Mouse (Mus musculus): ENCODE measurements at regions not wholly inside any gene's neighbourhood (a gene's known extent, or its start where the extent isn't known, plus 50 kb on each side); places are given as distances from the start of the nearest gene placed in this dataset.
A peak's percentile ranks its signal among the peaks of the same experiment; 100 is the strongest.

DNA sequence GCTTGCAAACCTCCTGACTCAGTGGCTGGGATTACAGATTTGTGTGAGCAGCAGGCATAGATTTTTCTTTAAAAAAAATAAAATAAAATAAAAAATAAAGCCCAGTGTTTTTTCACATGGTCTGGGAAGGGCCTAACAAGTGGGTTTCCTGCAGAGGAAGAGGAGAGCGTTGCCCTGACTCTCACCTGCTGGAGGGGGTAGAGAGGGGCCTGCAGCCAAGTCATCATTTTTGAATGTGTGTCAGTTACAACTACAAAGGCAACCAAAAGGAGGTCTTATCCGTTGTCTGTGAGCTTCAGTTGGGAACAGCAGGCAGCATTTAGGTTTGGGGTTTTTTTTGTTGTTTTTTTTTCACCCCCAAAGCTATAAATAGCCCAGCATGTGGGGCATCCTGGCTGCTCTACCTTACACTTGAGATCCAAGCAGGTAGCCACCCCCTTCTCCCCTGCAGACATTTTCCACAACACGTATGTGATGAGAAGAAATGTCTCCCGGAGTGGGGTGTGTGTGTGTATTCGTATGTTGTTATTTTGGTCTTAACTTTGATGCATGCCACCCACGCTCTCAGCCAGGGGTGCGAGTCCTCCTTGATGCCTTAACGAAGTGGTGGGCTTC, 285.7 kb upstream of the 4930412O13Rik start:
- DNase-seq: no peak

DNA sequence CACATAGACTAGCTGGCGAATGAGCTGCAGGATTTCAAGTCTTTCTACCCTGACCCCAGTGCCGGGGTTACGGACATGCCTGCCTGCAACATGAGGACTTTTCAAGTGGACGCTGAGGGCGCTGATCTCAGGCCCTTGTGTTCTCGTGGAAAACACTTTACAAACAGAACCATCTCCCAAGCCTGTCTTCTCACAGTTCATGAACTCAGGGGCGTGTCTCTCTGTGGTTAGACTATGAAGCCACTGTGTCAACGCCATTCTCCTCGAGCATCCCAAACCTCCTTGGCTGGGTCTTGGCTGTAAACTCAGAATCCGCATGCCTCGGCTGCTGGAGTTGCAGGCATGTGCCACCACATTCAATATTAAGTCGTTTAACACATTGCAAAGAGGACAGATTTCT, 284.9 kb upstream of the 4930412O13Rik start:
- DNase-seq: no peak

DNA sequence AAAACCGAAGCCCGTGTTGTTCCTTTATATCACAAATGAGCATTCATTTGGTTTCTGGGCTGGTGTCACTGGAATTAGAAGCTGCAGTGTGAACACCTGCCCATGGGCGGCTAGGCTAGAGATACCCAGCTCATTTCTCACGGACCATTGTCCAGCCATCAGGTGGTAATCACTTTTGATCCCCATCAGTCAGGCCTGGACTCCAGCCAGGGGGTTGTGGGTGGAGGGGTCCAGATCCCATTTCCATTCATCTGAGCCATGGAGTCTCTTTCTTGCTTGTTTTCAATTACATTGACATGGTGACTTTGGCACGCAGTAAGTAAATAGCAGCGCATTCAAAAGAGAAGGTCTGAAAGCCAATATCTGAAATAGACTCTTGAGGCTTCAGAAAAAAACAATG, 276.1 kb upstream of the 4930412O13Rik start:
- no peak for DNase-seq

DNA sequence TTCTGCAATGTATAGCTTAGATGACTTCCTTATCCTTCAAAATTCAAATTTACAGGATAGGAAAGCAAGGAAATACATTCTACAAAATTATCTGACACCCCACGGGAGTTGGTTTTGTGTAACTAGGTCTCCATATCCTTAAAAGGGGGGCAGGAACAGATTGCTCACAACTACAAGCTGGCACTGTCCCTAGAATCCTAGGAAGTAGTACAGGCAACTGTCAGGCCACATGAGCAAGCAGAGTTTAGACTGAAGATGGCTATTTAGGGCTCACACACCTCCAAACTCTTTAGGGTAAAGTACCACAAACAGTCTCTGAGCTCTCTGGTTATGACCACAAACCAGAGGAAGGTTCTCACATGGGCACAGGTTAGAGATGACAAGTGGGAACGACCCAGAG, 273.5 kb upstream of the 4930412O13Rik start:
- no peak for DNase-seq

DNA sequence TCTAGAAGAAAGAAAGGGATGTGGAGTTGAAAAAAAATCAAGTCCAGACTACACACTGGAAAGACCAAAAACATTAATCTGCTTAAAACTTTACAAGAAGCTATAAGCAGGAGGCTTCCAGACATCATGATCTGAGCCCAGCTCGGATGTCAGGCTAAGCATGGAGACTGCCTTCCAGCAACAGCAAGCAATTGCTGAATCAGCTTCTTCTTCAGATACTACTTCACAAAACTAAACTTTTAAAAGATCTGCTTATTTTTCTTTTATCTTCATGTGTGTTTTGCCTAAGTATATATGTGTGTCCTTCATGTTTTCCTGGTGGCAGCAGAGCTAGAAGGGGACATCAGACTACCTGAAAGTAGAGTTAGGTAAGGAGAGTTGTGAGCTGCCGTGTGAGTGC, 266.6 kb upstream of the 4930412O13Rik start:
- DNase-seq: no peak

DNA sequence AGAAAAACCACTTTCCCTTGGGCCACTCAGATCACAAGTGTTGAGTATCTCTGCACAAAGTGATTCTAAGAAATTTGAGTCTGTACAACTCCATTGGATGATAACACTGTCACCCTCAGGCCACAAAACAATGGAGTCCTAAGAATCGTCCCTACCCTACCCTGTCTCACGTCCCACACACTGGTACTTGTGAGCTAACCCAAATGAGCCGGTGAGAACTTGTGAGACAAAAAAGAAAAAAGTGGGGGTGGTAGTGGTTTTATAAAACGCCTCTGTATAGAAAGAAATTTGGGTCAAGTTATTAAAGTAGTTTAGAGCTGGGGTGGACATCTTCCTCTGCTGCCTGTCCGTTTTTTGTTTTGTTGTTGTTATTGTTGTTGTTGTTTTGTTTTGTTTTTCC, 264.8 kb upstream of the 4930412O13Rik start:
- no peak for DNase-seq

DNA sequence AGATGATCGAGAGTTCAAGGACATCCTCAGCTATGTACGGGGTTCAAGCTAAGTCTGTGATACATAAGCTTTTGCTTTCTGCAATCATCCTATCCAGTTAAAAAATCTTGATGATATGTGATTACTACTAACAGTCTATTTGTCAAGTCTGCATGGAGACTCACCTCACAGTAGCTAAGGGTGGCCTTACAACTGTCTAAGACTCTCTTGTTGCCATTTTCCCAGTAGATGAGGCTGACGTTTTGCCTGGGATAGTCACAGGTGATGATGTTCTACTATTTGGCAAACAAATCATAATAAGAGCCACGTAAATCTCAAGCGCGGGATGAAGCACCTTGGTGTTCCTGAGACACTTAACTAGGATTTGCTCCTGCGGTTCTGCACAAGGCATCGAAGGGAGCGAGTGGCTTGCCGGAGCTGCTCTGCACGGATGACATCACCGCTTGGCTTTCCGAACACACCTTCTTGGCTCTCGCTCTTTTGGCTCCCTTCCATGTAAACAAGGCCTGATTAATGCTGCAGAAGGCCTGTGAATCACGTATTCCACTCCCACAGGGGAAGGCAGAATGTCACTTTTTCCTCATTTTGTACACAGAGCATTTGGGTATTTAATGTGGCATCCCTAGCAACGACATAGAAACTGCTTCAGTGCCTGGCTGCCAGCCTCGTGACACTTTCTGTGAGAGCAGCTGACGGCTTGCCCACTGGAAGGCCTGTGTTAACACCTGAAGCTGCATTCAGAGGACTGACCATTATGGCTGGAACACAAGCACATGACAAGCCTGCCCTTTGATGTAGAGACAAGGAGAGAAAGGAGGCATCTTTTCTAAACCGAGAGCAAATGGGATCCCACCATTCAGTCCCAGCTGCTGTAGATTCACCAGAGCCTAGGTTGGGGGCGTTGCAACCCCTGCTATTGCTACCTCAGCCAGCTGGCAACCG, 260.5 kb upstream of the 4930412O13Rik start:
- DNase-seq: peak; percentile 84

DNA sequence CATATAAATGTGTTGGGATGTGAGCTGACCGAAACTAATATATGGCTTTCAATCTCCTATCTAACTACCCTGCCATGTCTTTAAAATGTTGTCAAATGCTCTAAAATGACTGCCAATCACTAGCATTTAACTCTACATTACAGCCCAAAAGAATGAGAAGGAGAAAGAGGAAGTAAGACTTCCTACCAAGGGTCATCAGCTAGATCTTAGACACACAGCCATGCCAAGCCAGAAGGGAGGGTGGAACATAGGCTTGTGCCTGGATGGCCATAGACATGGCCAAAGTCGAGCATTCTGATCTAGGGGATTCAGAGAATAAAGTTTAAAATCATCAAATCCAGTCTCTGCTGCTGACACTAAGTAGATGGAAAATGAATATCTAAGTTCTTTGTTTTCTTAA, 257.4 kb upstream of the 4930412O13Rik start:
- no peak for DNase-seq

DNA sequence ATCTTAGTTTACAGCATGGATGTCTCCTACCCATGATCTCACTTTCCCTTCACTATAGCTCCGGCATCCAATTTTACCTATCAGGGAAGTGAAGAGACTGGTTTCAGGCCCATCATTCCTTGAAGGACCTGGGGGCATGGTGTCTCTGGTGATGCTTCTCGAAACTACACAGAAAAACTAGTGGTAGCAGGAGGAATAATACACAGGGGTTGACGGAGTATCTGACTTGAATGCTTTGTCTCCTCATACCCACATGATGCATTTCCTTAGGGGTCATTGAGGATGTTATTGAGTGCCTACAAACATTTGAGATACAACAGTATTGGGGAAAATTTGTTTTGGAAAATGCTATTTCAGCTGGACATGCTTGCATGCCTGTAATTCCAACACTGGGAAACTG, 253.0 kb upstream of the 4930412O13Rik start:
- no peak for DNase-seq

DNA sequence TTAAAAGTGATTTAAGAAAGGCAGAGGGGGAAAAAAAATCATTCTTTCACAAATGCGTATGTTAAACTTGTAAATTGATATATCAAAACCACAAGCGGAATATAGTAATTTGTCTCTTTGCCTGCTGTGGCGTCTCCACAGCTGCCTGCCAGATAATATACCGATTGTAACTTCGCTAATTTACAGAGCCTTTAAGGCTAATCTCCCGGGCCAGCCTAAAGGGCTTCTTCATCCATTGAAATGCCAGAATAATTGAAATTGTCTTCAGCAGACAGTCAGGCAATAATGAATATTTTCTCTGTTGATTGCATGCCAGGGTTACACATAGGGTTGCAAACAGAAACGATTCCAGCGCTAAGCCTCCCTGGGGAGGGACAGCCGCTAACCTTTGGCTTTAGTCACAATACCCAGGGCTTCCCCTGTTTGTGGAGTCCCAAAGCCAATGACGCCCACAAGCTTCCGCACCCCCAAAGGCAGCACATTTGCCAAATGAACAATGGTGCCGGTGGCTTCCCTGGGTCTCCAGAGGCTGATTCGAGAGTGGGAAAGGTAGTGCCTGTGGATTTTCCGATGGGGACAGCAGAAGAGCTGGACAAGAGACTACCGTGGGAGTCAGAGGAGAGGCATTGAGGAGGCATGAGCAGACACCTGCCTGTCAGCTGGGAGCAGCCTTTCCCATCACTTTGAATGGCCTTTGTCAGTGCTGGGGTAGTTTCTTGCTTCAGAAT, 248.2 kb upstream of the 4930412O13Rik start:
- DNase-seq: peak in 1 of 2 experiments; percentile 4

DNA sequence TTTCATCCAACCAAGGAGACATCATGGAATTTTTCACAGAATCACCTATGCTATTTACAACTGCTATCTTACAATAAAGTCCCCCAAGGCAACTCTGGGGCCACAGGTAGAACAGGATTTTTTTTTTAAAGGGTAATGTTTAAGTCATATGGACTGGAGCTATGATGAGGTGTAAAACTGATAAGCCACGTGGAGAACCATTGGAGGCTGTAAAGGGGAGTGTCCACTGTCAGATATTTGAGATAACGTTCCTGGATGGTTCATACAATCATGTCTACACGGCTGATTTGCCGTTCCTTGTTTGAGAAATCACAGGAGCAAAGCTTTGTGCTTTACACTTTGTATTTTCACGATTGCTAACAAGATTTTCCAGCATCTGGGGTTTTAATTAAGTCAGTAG, 241.8 kb upstream of the 4930412O13Rik start:
- no peak for DNase-seq

DNA sequence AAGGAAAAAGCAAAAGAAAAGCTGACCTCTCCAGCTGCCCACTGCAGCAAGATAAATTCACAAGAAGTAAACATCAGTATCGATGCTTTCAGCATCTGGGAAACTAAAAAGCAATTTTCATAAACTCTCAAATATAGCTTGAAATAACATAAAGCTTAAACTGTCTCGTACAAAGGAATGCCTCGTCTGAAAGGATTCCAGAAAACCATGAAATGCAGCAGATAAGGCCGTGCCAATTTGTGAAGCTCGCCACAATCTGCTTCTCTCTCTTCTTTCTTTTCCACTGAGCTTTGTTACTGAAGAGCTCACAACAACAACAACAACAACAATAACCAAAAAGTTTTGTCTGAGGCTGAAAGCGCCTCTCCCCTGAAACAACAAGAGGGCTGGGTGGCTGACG, 239.4 kb upstream of the 4930412O13Rik start:
- DNase-seq: no peak

DNA sequence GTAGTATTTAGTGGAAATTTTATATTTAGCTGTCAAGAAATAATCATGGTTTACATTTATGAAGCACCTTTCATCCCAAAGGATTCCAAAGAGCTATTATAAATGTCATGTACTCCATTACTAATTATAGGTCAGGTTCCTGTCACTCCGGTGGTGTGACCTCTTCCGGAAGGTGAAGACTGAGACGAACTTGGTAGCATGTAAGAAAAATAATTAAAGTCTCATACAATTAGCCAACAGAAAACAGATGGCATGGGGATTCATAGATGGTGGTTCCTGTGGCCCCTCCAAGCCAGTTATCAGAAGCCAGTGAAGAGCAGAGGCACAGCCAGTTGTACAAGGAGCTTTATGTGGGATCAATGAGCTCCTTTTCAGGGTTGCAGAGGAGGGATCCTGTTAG, 238.6 kb upstream of the 4930412O13Rik start:
- DNase-seq: no peak

DNA sequence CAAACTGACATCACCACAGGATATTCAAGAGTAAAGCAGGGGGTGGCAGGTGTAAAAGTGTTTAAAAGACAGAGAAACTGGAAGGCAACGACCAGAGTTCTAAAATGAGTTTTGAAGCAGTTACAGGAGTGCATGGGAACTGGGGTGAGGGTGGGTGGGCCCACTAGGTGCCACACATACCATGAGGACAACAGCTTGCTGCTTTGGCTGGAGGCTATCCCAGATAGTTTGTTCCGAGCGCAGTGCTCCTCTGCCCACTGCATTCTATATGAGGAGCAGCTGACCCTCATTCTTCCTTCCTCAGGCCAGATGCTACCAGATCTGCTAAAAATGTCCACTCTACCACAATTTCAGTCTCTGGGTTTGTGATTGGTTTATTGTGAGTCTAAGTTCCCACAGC, 234.6 kb upstream of the 4930412O13Rik start:
- DNase-seq: no peak

DNA sequence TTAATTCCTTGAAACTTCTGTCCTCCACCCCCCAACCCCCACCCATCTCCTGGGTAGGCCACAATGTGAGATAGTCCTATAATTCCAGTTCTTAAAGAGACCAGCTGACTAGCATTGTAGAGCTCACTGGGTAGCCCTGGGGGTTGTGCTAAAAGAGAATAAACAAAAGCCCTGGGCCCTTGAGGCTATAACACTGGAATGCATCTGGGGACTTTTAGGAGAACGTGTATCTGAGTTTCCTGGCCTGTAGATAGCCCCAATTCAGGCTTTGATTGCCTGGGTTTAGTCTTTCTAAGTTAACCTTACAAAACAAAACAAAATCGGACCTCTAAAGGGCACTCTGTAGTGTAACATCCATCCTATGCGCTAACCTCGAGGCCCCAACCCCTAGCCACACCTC, 234.1 kb upstream of the 4930412O13Rik start:
- no peak for DNase-seq

DNA sequence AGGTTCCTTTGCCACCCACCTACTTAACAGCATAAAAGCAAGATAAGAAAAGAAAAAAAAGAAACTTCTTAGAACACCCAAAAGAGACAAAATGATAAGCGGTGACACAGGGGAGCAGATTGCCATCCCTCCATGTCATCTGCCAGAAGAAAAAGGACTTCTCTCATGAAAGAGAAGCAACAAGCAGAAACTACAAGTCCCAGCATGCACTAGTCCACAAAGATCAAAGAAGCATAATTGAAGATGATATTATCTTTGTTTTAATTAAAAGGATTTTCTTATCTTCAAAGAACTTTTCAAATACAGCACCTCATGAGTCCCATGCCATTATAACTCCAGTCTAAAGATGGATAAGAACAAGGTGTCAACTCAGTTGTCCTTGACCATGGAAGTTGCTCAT, 231.0 kb upstream of the 4930412O13Rik start:
- DNase-seq: no peak

DNA sequence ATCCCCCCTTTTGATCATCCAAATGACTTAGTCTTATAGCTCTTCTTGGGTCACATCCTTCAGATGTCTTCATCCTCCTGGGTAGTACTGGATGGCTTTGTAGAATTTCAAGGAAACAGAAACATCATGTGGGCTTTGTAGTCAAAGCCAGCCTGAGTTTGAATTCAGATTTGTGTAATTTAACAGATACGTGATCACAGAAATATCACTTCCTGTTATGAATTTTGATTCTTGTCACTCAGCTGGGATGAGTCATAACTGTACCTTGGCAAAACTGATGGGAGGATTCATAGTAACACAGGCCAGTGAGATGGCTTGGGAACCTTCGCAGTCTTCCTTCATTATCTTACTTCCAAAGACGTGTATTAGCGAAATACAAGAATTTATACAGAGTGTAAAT, 222.2 kb upstream of the 4930412O13Rik start:
- DNase-seq: no peak

DNA sequence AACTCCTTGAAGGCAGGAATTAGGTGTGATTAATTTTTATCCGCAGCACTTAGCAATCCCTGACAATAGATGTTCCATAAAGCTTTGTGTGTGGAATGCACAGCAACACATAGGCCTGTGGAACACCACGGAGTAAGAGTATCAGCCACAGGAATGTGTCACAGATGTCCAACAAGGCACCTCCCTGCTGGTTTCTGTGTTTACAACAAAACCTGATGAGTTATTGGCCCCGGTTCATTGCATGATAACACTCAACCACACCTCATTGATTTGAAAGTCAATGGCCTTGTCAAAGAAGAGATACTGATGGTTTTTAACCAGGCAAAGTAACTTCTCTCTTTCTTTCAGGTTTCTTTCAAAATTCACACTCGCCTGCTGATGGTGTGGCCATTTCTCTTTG, 211.4 kb upstream of the 4930412O13Rik start:
- DNase-seq: no peak

DNA sequence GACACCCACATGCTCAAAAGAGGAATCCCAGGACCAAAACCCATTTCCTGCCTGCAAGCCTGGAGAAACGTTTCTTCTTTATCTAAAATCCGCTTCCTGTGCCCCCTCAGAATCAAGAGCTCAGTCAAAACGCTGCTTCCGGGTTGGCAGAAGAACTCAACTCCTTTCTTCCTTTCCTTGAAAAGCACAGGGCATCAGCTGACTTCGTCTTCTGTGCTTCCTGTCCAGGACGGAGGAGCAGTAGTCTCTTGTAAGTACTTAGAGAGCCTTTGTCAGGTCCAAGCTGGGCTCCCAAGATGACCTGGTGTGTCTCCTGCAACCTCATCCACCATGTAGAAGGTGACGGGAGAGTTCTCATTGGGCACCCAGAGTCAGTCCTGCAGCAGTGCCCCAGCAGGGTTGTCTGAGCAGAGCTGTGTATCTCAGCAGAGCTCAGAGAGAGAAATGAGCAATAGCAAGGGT, 199.3 kb upstream of the 4930412O13Rik start:
- DNase-seq: no peak

DNA sequence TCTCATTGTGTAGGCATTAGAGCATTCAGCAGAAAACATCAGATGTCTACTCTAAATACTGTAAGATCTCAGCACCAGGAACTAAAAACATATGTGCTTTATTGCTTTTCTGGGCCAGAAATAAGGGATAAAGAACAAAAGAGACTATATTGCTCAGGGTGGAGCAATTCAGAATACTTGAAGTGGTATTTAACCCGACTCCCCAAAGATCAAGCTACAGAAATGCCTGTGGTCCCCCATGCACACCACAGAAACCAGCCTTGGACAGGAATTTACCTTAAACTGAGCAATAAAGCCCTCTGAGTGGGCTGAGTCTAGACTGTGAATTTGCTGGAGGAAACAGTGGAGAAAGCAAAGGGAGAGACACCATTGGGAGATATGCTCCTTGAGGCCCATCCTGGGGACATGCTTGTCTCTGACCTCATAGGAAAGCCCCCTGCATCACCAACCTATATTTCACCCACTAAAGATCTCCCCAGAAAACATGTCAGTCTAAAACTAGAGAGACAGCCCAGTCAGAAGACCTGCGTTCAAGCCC, 197.3 kb upstream of the 4930412O13Rik start:
- no peak for DNase-seq

DNA sequence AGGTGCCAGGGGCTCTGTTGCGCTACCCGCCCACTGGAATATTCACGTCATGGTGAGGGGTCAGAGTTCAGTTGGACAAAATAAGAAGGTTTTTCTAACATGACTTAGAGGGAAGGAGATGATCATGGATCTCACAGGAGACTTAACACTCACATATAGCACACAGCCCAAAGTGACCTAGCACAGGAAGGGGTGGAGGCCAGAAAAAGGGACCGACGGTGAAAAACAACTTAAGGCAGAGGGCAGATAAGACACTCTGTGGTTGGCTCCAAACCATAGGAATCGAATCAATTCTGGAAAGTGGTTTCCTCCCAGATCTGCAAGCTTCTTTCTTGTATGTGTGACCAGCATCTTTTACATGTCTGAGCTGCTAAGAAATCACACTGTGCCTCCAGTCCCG, 192.9 kb upstream of the 4930412O13Rik start:
- DNase-seq: no peak

DNA sequence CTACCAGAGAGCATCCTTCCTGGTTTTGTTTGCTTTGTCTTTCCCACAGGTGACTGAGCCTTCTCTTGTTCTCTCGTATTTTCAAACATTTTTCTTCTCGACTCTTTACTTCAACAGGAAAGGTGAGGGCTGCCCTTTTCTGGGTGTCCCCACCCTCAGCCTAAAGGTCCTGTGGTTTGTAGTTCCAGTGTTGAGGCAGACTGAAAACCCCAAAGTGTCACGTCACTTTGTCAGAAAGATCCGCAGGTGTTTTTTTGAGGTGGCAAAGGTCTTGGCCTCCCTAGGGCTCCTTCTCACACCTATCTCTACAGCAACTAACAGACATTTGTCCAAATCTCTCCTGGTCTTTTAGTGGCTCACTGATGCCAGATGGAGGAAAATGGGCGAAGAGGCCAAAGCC, 191.5 kb upstream of the 4930412O13Rik start:
- DNase-seq: no peak

DNA sequence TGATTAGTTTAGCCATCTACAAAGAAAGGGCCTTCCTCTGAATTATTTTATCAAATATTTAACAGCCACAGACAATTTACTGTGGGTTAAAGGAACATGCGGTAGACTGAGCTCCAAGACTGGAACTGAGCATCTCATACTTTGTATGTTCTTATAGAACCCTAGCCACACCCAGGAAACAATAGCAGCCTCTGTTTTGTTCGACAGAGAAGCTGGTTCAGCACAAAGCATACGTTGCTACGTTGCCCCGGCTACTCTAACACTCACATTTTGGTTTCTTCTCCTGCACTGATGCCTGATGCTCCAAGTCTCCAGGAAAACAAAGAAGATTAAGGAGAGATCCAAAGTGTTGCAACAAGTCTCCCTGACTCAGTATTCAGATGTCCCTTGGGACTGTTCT, 189.5 kb upstream of the 4930412O13Rik start:
- no peak for DNase-seq
